Mouse (Mus musculus): ENCODE results near the gene Olfr470. TPM values are rescaled to one million over a fixed set of nuclear protein-coding genes. Genes with fewer than 3 reads are reported as not detected.

Gene Olfr470
- polyA plus RNA-seq, 1 experiment: not detected

GRCm38 (mm10) chr7:107801108-107801507 lies 46.2 kb downstream of the Olfr470 start, which contains the start of gene Ovch2:
Gene Ovch2, minus strand, starts transcription at chr7:107801208.
- H3K4me3 ChIP-seq (ENCODE audit: control insufficient read depth, insufficient read depth, low read length): no peak within 1 kb of the TSS
- no peak for DNase-seq
- TF ChIP-seq POLR2A (IDR thresholded peaks at IDR 0.05; ENCODE audit: control insufficient read depth, extremely low read depth, insufficient read depth, low read length, poor library complexity): no peak
- TF ChIP-seq CTCF (IDR thresholded peaks at IDR 0.05; ENCODE audit: borderline replicate concordance, control insufficient read depth, extremely low read depth, insufficient read depth, low read length, poor library complexity): no peak
- no peaks in the 10 kb centered on the region for H3K4me1 ChIP-seq (replicated peaks; ENCODE audit: control insufficient read depth, insufficient read depth, low read length)
- no peak within 1 kb of the TSS for H3K27ac ChIP-seq (ENCODE audit: control insufficient read depth, insufficient read depth, low read length)
- no peaks in the 10 kb centered on the region for H3K27me3 ChIP-seq (ENCODE audit: control insufficient read depth, insufficient read depth, low read length)
- WGBS: 94% methylated on average over 2 of the region's 2 CpGs
- no peaks in the 10 kb centered on the region for H3K36me3 ChIP-seq (ENCODE audit: control insufficient read depth, insufficient read depth, low read length)

DNA sequence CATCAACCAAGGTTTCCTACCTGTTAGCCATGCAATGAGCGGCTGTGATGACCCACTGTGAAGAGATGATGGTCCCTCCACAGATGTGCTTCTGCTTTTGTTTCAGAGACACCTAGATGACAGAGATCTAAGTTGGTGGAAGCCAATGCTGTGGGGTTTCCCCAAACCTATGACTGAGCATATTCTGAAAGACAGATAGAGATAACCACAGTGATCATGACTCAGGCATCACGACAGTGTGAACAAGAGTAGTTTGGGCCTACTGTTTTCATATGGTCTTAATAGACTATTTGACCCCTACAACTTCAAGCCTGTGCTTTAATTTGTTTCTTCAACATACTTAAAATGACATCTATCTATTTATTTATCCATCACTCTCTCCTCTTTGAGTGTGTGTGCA lies 50.8 kb downstream of the Olfr470 start:
- Histone ChIP-seq H3K4me1 (replicated peaks; ENCODE audit: control insufficient read depth, insufficient read depth, low read length) (no peaks in the 10 kb centered on the region), H3K4me3 (ENCODE audit: control insufficient read depth, insufficient read depth, low read length) (no peak overlapping the region), H3K27ac (ENCODE audit: control insufficient read depth, insufficient read depth, low read length) (no peak overlapping the region), H3K36me3 (ENCODE audit: control insufficient read depth, insufficient read depth, low read length) (no peaks in the 10 kb centered on the region), H3K27me3 (ENCODE audit: control insufficient read depth, insufficient read depth, low read length) (no peaks in the 10 kb centered on the region)
- TF ChIP-seq POLR2A (IDR thresholded peaks at IDR 0.05; ENCODE audit: control insufficient read depth, extremely low read depth, insufficient read depth, low read length, poor library complexity) (no peak), CTCF (IDR thresholded peaks at IDR 0.05; ENCODE audit: borderline replicate concordance, control insufficient read depth, extremely low read depth, insufficient read depth, low read length, poor library complexity) (no peak)
- no peak for DNase-seq
- WGBS: 80% methylated on average over 2 of the region's 2 CpGs

Other genes with a start within 250 kb of the Olfr470 start
- not detected in 2 replicates for gene 5330417H12Rik, start 222.3 kb downstream of the Olfr470 start, polyA plus RNA-seq (2012; rRNA removed)
- gene Cyb5r2, start 89.5 kb downstream of the Olfr470 start, polyA plus RNA-seq (2012; rRNA removed): 0.13 and 0.32 TPM in 2 replicates
- not detected in 2 replicates for gene Ovch2, start 46.3 kb downstream of the Olfr470 start, polyA plus RNA-seq (2012; rRNA removed)
- gene Olfr467, start 35.2 kb downstream of the Olfr470 start, polyA plus RNA-seq (2012; rRNA removed): not detected in 2 replicates
- gene Olfr469, start 21.9 kb downstream of the Olfr470 start, polyA plus RNA-seq (2012; rRNA removed): not detected in 2 replicates
- not detected in 2 replicates for gene Olfr472, start 50.4 kb upstream of the Olfr470 start, polyA plus RNA-seq (2012; rRNA removed)
- not detected in 2 replicates for gene Olfr473, start 83.0 kb upstream of the Olfr470 start, polyA plus RNA-seq (2012; rRNA removed)
- gene Olfr474, start 107.2 kb upstream of the Olfr470 start, polyA plus RNA-seq (2012; rRNA removed): not detected in 2 replicates
- not detected in 2 replicates for gene Olfr476, start 117.3 kb upstream of the Olfr470 start, polyA plus RNA-seq (2012; rRNA removed)
- gene Olfr477, start 139.2 kb upstream of the Olfr470 start, polyA plus RNA-seq (2012; rRNA removed): not detected in 2 replicates
- gene Olfr478, start 186.5 kb upstream of the Olfr470 start, polyA plus RNA-seq (2012; rRNA removed): not detected in 2 replicates
- not detected in 2 replicates for gene Olfr479, start 203.2 kb upstream of the Olfr470 start, polyA plus RNA-seq (2012; rRNA removed)
- gene Olfr480, start 219.9 kb upstream of the Olfr470 start, polyA plus RNA-seq (2012; rRNA removed): not detected in 2 replicates
- not detected in 2 replicates for gene Olfr481, start 232.4 kb upstream of the Olfr470 start, polyA plus RNA-seq (2012; rRNA removed)